Mouse (Mus musculus) kidney, postnatal 25 days (tissue): Measurements from ENCODE around the gene Mrpl23.

Source experiments
- DNase-seq, 2 experiments: peaks; one replicate each; pipeline ENCODE4 v3.0.0; 2021; ENCODE audit warnings: mixed read lengths in 2 of 2

Gene Mrpl23

GRCm38 (mm10) chr7:142575971-142576370 lies 43.5 kb downstream of the Mrpl23 start:
- no peak for DNase-seq

GRCm38 (mm10) chr7:142576472-142577326 lies 44.2 kb downstream of the Mrpl23 start:
- no peak for DNase-seq

- DNase-seq, result no peak
These were observed 45.4 kb downstream of the Mrpl23 start for GRCm38 (mm10) chr7:142577806-142578423.

GRCm38 (mm10) chr7:142579069-142579468 lies 46.6 kb downstream of the Mrpl23 start:
- DNase-seq, result no peak

GRCm38 (mm10) chr7:142580121-142580879 lies 47.8 kb downstream of the Mrpl23 start:
- DNase-seq, result peak in 1 of 2 experiments; percentile 63

GRCm38 (mm10) chr7:142581186-142581585 lies 48.7 kb downstream of the Mrpl23 start:
- no peak for DNase-seq

- DNase-seq, result peak in 1 of 2 experiments; percentile 31
These were observed 49.3 kb downstream of the Mrpl23 start for GRCm38 (mm10) chr7:142581656-142582228.

GRCm38 (mm10) chr7:142584882-142585281 lies 52.4 kb downstream of the Mrpl23 start:
- DNase-seq, result no peak

- DNase-seq, result no peak
These were observed 53.4 kb downstream of the Mrpl23 start for GRCm38 (mm10) chr7:142585890-142586289.

- DNase-seq, result no peak
These were observed 55.9 kb downstream of the Mrpl23 start for GRCm38 (mm10) chr7:142588282-142588941.
